Mouse (Mus musculus): ENCODE data around the gene Nt5m.

Gene Nt5m

GRCm38 (mm10) chr11:59902045-59902726, 62.9 kb downstream of the Nt5m start:
- DNase-seq (ENCODE audit: low spot score in 2 of 2): no peak

- no peak for DNase-seq (ENCODE audit: low spot score in 2 of 2)
Measured at GRCm38 (mm10) chr11:59906521-59907123, 67.4 kb downstream of the Nt5m start.

- no peak for DNase-seq (ENCODE audit: low spot score in 2 of 2)
Measured at GRCm38 (mm10) chr11:59908446-59908845, 69.2 kb downstream of the Nt5m start.

GRCm38 (mm10) chr11:59910586-59910985, 71.3 kb downstream of the Nt5m start:
- DNase-seq (ENCODE audit: low spot score in 2 of 2): no peak

GRCm38 (mm10) chr11:59911523-59911922, 72.3 kb downstream of the Nt5m start:
- no peak for DNase-seq (ENCODE audit: low spot score in 2 of 2)

GRCm38 (mm10) chr11:59913702-59914101, 74.5 kb downstream of the Nt5m start:
- DNase-seq (ENCODE audit: low spot score in 2 of 2): no peak

- no peak for DNase-seq (ENCODE audit: low spot score in 2 of 2)
Measured at GRCm38 (mm10) chr11:59918014-59918413, 78.8 kb downstream of the Nt5m start.

GRCm38 (mm10) chr11:59919401-59919800, 80.2 kb downstream of the Nt5m start:
- DNase-seq (ENCODE audit: low spot score in 2 of 2): no peak

GRCm38 (mm10) chr11:59920331-59920730, 81.1 kb downstream of the Nt5m start:
- no peak for DNase-seq (ENCODE audit: low spot score in 2 of 2)

- DNase-seq (ENCODE audit: low spot score in 2 of 2): no peak
Measured at GRCm38 (mm10) chr11:59921265-59921664, 82.0 kb downstream of the Nt5m start.

- no peak for DNase-seq (ENCODE audit: low spot score in 2 of 2)
Measured at GRCm38 (mm10) chr11:59930031-59930430, 90.8 kb downstream of the Nt5m start.
